Mouse (Mus musculus) lung, postnatal 0 days (tissue): ENCODE results near the gene Dok5. TPM values are rescaled to one million over a fixed set of nuclear protein-coding genes. Genes with fewer than 3 reads are reported as not detected.

ENCODE experiments used
- ATAC-seq: fragments of 200-750 bp; cut with Nextera tagmentation; 2 replicates; pipeline ENCODE4 v1.8.0; 2017; ENCODE audit warnings: moderate library complexity
- DNase-seq: peaks from one replicate; pipeline ENCODE4 v3.0.0-alpha.2; 2016; ENCODE audit warnings: low spot score
- H3K27ac ChIP-seq: fragments of 300-500 bp; sonication (generic); 2 replicates; pipeline ENCODE4 v1.5.1; 2014; ENCODE audit warnings: antibody characterized with exemption, mild to moderate bottlenecking, low read length, mixed read lengths
- H3K27me3 ChIP-seq: fragments of 300-500 bp; sonication (generic); replicated peaks from 2 replicates; pipeline ENCODE4 v1.6.1; 2014; ENCODE audit warnings: low read length, mixed read lengths; ENCODE audit not compliant: insufficient read depth
- H3K36me3 ChIP-seq: fragments of 300-500 bp; sonication (generic); 2 replicates; pipeline ENCODE4 v1.6.1; 2014; ENCODE audit warnings: low read length, mixed read lengths; ENCODE audit not compliant: insufficient read depth
- H3K4me1 ChIP-seq: fragments of 300-500 bp; sonication (generic); 2 replicates; pipeline ENCODE4 v1.6.1; 2014; ENCODE audit warnings: antibody characterized with exemption, low read depth, low read length, mixed read lengths; ENCODE audit not compliant: insufficient read depth
- H3K4me2 ChIP-seq: fragments of 300-500 bp; sonication (generic); replicated peaks from 2 replicates; pipeline ENCODE4 v1.6.1; 2014; ENCODE audit warnings: low read depth, mild to moderate bottlenecking, low read length, moderate library complexity, mixed read lengths
- H3K4me3 ChIP-seq: fragments of 300-500 bp; sonication (generic); 2 replicates; pipeline ENCODE4 v1.5.1; 2014; ENCODE audit warnings: low read depth, low read length
- H3K9ac ChIP-seq: fragments of 300-500 bp; sonication (generic); replicated peaks from 2 replicates; pipeline ENCODE4 v1.6.1; 2014; ENCODE audit warnings: low read depth, mild to moderate bottlenecking
- H3K9me3 ChIP-seq: fragments of 300-500 bp; sonication (generic); 2 replicates; pipeline ENCODE4 v1.6.1; 2016; ENCODE audit warnings: low read length, mixed read lengths
- CTCF ChIP-seq: IDR thresholded peaks from 2 replicates; pipeline ENCODE4 v1.5.1; 2016; ENCODE audit warnings: antibody characterized with exemption, mild to moderate bottlenecking
- EP300 ChIP-seq: IDR thresholded peaks from 2 replicates; pipeline ENCODE4 v1.6.1; 2016; ENCODE audit warnings: antibody characterized with exemption, mild to moderate bottlenecking, control low read depth
- WGBS: fragments of 180-500 bp; shearing (Covaris S2); extraction: QIAGEN DNeasy Blood & Tissue Kit; methylation state at CpG from one replicate; pipeline ENCODE4 v1.1.7; 2014; 5-methylcytosine and 5-hydroxymethylcytosine counted together
- polyA plus RNA-seq: library from polyadenylated mRNA; unstranded; fragments of >200 nt; fragmentation: Nextera tagmentation; extraction: Ambion mirVana; gene quantifications from 2 replicates; pipeline ENCODE4 v1.2.1, GENCODE M21; 2015

Dok5 gene
- polyA plus RNA-seq, 1 experiment from 2014 or later = 0.55 TPM

- H3K27ac ChIP-seq = no peak overlapping the region
- no peaks in the 10 kb centered on the region for H3K27me3 ChIP-seq
- no peak overlapping the region for H3K9ac ChIP-seq
- 81% methylated on average over 3 of the region's 3 CpGs for WGBS
- H3K4me1 ChIP-seq = no peaks in the 10 kb centered on the region
- H3K36me3 ChIP-seq = no peaks in the 10 kb centered on the region
- no peak overlapping the region for H3K4me2 ChIP-seq
- H3K9me3 ChIP-seq = no peaks in the 10 kb centered on the region
- DNase-seq = no peak
- H3K4me3 ChIP-seq = no peak overlapping the region
- TF ChIP-seq EP300 (no peak), CTCF (peak; percentile 16; the same call in 1 of the 2 replicates)
- no peak for ATAC-seq
Measured at GRCm38 (mm10) chr2:170707672-170708071, 23.9 kb upstream of the Dok5 start.

GRCm38 (mm10) chr2:170708901-170709300 is 22.7 kb upstream of the Dok5 start:
- ATAC-seq = no peak
- WGBS = 77% methylated on average over 9 of the region's 9 CpGs
- H3K4me2 ChIP-seq = no peak overlapping the region

GRCm38 (mm10) chr2:170712658-170713285 is 18.8 kb upstream of the Dok5 start:
- H3K4me1 ChIP-seq = no peaks in the 10 kb centered on the region
- no peak overlapping the region for H3K4me3 ChIP-seq
- no peaks in the 10 kb centered on the region for H3K27me3 ChIP-seq
- no peak overlapping the region for H3K27ac ChIP-seq
- TF ChIP-seq CTCF (no peak), EP300 (no peak)
- WGBS = 80% methylated on average over 11 of the region's 11 CpGs
- no peaks in the 10 kb centered on the region for H3K36me3 ChIP-seq
- DNase-seq (no peak), ATAC-seq (no peak)
- no peak overlapping the region for H3K9ac ChIP-seq
- H3K9me3 ChIP-seq = no peaks in the 10 kb centered on the region
- H3K4me2 ChIP-seq = no peak overlapping the region

More at GRCm38 (mm10) chr2:170708901-170709300, 22.7 kb upstream of the Dok5 start:
- Histone ChIP-seq H3K4me3 (no peak overlapping the region), H3K4me1 (no peaks in the 10 kb centered on the region), H3K9ac (no peak overlapping the region), H3K27ac (no peak overlapping the region), H3K9me3 (no peaks in the 10 kb centered on the region), H3K27me3 (no peaks in the 10 kb centered on the region), H3K36me3 (no peaks in the 10 kb centered on the region)
- no peak for DNase-seq
- no peak for TF ChIP-seq CTCF
- no peak for TF ChIP-seq EP300

DNA sequence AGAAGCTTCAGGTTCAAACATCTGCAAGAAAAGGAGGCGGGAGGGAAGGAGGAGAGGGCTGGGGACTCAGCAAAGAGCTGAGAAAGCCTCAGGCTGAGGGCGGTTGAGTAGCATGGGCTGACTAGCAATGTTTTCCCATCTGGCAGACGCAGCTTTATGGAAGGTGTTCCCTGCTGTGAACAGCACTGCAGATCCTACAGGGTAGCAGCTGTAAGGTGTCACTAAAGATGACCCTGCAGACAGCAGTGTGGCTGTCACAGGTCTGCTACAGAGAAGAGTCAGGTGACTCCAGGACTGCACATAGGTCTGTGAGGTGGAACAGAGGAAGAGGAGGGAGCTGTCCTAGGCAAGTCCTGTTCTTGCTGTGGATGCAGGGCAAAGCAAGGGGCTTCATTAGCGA is 11.2 kb upstream of the Dok5 start:
- no peaks in the 10 kb centered on the region for H3K4me1 ChIP-seq
- H3K9ac ChIP-seq = no peak overlapping the region
- no peak for DNase-seq
- no peaks in the 10 kb centered on the region for H3K9me3 ChIP-seq
- 41% methylated on average over 4 of the region's 4 CpGs for WGBS
- no peak for ATAC-seq
- H3K4me3 ChIP-seq = no peak overlapping the region
- H3K36me3 ChIP-seq = no peaks in the 10 kb centered on the region
- TF ChIP-seq EP300 (no peak), CTCF (no peak)
- no peak overlapping the region for H3K4me2 ChIP-seq
- H3K27me3 ChIP-seq = no peaks in the 10 kb centered on the region
- H3K27ac ChIP-seq = no peak overlapping the region

DNA sequence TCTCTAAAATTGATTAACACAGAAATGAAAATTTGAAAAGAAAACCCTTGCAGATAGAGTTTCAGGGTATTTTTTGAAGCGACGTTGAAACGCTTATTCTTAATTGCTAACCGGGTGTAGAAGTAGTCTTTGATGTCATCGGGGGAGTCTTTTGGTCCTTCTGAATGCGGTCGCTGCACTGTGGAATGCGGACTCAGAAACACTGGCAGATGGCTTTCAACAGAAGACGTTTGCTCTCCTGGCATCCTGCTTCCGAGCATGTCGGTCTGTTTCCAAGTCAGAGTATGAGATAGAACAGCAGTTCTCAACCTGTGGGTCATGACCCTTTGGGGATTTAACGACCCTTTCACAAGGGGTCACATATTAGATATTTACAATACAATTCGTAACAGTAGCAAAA is 7.5 kb upstream of the Dok5 start:
- H3K4me2 ChIP-seq = no peak overlapping the region
- H3K27ac ChIP-seq = no peak overlapping the region
- no peak for DNase-seq
- no peak overlapping the region for H3K9ac ChIP-seq
- H3K4me1 ChIP-seq = no peaks in the 10 kb centered on the region
- no peaks in the 10 kb centered on the region for H3K27me3 ChIP-seq
- 51% methylated on average over 13 of the region's 13 CpGs for WGBS
- H3K36me3 ChIP-seq = no peaks in the 10 kb centered on the region
- ATAC-seq = no peak
- H3K9me3 ChIP-seq = no peaks in the 10 kb centered on the region
- no peak overlapping the region for H3K4me3 ChIP-seq
- no peak for TF ChIP-seq CTCF
- no peak for TF ChIP-seq EP300

- Histone ChIP-seq H3K36me3 (no peaks in the 10 kb centered on the region), H3K4me2 (no peak overlapping the region), H3K9ac (no peak overlapping the region), H3K27ac (no peak overlapping the region), H3K27me3 (no peaks in the 10 kb centered on the region), H3K4me3 (no peak overlapping the region), H3K9me3 (no peaks in the 10 kb centered on the region), H3K4me1 (no peaks in the 10 kb centered on the region)
- no peak for ATAC-seq
- TF ChIP-seq CTCF (no peak), EP300 (no peak)
- DNase-seq = no peak
- WGBS = 82% methylated on average over 11 of the region's 11 CpGs
Measured at GRCm38 (mm10) chr2:170724716-170725115, 6.9 kb upstream of the Dok5 start.

DNA sequence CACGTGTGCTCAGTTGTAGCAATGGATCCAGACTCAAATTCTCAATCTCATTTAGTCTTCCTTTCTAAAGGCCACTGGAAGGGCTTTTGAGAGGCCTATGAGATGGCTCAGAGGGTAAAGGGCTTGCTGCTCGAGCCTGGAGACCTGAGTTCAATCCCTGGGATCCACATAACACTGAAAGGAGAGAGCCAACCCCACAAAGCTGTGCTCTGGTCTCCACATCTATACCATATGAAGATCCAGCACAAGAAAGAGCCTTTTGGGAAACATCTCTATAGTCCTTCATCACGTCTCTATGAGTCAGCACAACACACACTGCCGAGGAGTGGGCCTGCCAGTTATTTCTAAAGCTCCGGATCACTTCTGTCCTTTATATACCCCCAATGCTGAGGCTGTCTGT is 5.8 kb upstream of the Dok5 start:
- ATAC-seq (no peak), DNase-seq (no peak)
- Histone ChIP-seq H3K27me3 (no peaks in the 10 kb centered on the region), H3K4me2 (no peak overlapping the region), H3K9me3 (no peaks in the 10 kb centered on the region), H3K9ac (no peak overlapping the region), H3K36me3 (no peaks in the 10 kb centered on the region), H3K4me1 (no peaks in the 10 kb centered on the region), H3K4me3 (no peak overlapping the region), H3K27ac (no peak overlapping the region)
- WGBS = 83% methylated on average over 5 of the region's 5 CpGs
- no peak for TF ChIP-seq EP300
- no peak for TF ChIP-seq CTCF
